Comparison of ENCODE assay signal across 16 mouse cellular contexts in the genomic region with DNA sequence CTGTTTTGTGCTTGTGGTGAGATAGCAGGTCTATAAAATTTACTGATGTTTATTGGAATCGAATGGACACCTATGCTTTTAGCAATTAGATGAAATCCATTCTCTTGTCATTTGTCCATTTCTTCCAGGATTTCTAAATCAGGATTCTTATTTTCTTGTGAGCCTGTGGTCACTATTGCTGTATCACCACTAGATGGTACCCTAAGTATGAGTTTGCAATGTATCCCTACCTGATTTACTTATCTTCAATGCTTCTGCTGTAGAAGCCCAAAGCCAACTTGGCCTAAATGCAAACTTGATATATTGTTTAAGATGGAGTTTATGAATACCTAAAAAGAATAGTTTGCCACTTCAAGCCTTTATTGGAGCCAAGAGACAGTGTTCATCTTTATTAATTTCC. TPM values are rescaled to one million over a fixed set of nuclear protein-coding genes. Genes with fewer than 3 reads are reported as not detected.
DNase-seq lines count a peak whose midpoint lies in the region; ATAC-seq and TF ChIP-seq lines count a peak whose summit lies in the region.
"Had no signal": no experiment of that assay in that cellular context is flagged by ENCODE, and none has a peak within 500 bp of the region (broad histone marks: within the 10 kb centered on the region; RNA-seq: fewer than 3 reads in every experiment).

No protein-coding gene starts in this region.

- no peak overlapping the region for H3K27ac ChIP-seq in forebrain, postnatal 0 days (ENCODE audit: low read depth, low read length)
- H3K27ac ChIP-seq in forebrain, embryonic 13.5 days = no peak overlapping the region
- no peak overlapping the region for H3K27ac ChIP-seq in liver, embryonic 14.5 days
- no peak overlapping the region for H3K27ac ChIP-seq in liver, embryonic 11.5 days (ENCODE audit: low read depth, low read length)
- H3K27ac ChIP-seq: forebrain, embryonic 10.5 days; heart, embryonic 13.5 days; intestine, embryonic 15.5 days; stomach, embryonic 15.5 days had no signal

- no peaks in the 10 kb centered on the region for H3K9me3 ChIP-seq in forebrain, postnatal 0 days (ENCODE audit: low read length)
- no peaks in the 10 kb centered on the region for H3K9me3 ChIP-seq in forebrain, embryonic 13.5 days (replicated peaks)
- no peaks in the 10 kb centered on the region for H3K9me3 ChIP-seq in liver, embryonic 14.5 days (ENCODE audit: control insufficient read depth, low read length)
- H3K9me3 ChIP-seq in liver, embryonic 11.5 days (ENCODE audit: control insufficient read depth, low read length) = no peaks in the 10 kb centered on the region
- H3K9me3 ChIP-seq: forebrain, embryonic 10.5 days; heart, embryonic 13.5 days; intestine, embryonic 15.5 days; stomach, embryonic 15.5 days had no signal

- H3K36me3 ChIP-seq in forebrain, postnatal 0 days (ENCODE audit: insufficient read depth) = peaks cover 5% of the 10 kb centered on the region
- H3K36me3 ChIP-seq in forebrain, embryonic 13.5 days (ENCODE audit: poor library complexity, severe bottlenecking) = peaks cover 12% of the 10 kb centered on the region
- no peaks in the 10 kb centered on the region for H3K36me3 ChIP-seq in liver, embryonic 14.5 days (replicated peaks; ENCODE audit: control insufficient read depth, insufficient read depth, low read depth)
- no peaks in the 10 kb centered on the region for H3K36me3 ChIP-seq in liver, embryonic 11.5 days (ENCODE audit: control insufficient read depth, insufficient read depth, low read length)
- H3K36me3 ChIP-seq: intestine, embryonic 15.5 days; stomach, embryonic 15.5 days had no signal

- no peak for TF ChIP-seq EP300 in liver, embryonic 14.5 days (IDR thresholded peaks at IDR 0.05; ENCODE audit: low read depth)

- no peaks in the 10 kb centered on the region for H3K27me3 ChIP-seq in forebrain, postnatal 0 days (ENCODE audit: insufficient read depth, low read length)
- H3K27me3 ChIP-seq in forebrain, embryonic 13.5 days = no peaks in the 10 kb centered on the region
- no peaks in the 10 kb centered on the region for H3K27me3 ChIP-seq in liver, embryonic 14.5 days (ENCODE audit: control insufficient read depth, insufficient read depth, low read length)
- H3K27me3 ChIP-seq in liver, embryonic 11.5 days (replicated peaks; ENCODE audit: control insufficient read depth, insufficient read depth, low read length) = no peaks in the 10 kb centered on the region
- no peaks in the 10 kb centered on the region for H3K27me3 ChIP-seq in Patski
- H3K27me3 ChIP-seq: heart, embryonic 13.5 days; intestine, embryonic 15.5 days; stomach, embryonic 15.5 days had no signal

- in situ Hi-C loops in Patski (cut with MboI; ENCODE audit: low pct_unique_long_range_greater_than_20kb) = no loop called here

- peak; percentile 18 for DNase-seq in forebrain, postnatal 0 days
- DNase-seq in liver, embryonic 14.5 days (ENCODE audit: low read depth in 3 of 3, low spot score in 3 of 3) = no peak
- DNase-seq in liver, embryonic 11.5 days (ENCODE audit: low spot score) = no peak
- no peak for DNase-seq in Patski (ENCODE audit: low read depth, low spot score)
- peak; percentile 9 for DNase-seq in retina, postnatal 1 day
- DNase-seq in spleen, postnatal 4 days (ENCODE audit: low spot score in 2 of 2) = no peak
- DNase-seq in spleen, postnatal 14 days (ENCODE audit: low spot score in 2 of 2) = no peak
- DNase-seq: adrenal gland, adult 8-10 months; cerebellum, adult 2 months; lung, adult 2 months had no signal

- no peak overlapping the region for H3K9ac ChIP-seq in forebrain, postnatal 0 days
- no peak overlapping the region for H3K9ac ChIP-seq in forebrain, embryonic 13.5 days
- H3K9ac ChIP-seq in liver, embryonic 14.5 days (replicated peaks) = no peak overlapping the region
- H3K9ac ChIP-seq in liver, embryonic 11.5 days (ENCODE audit: low read depth, low read length) = no peak overlapping the region
- H3K9ac ChIP-seq: heart, embryonic 13.5 days; intestine, embryonic 15.5 days; stomach, embryonic 15.5 days had no signal

- WGBS in forebrain, postnatal 0 days = 79% methylated on average over 1 of the region's 1 CpGs
- 80% methylated on average over 1 of the region's 1 CpGs for WGBS in forebrain, embryonic 13.5 days
- 48% methylated on average over 1 of the region's 1 CpGs for WGBS in liver, embryonic 14.5 days (ENCODE audit: insufficient replicate concordance)
- 51% methylated on average over 1 of the region's 1 CpGs for WGBS in liver, embryonic 11.5 days

- H3K4me2 ChIP-seq in forebrain, postnatal 0 days (ENCODE audit: low read depth) = no peak overlapping the region
- H3K4me2 ChIP-seq in forebrain, embryonic 13.5 days = no peak overlapping the region
- H3K4me2 ChIP-seq in liver, embryonic 14.5 days (ENCODE audit: low read depth) = no peak overlapping the region
- H3K4me2 ChIP-seq in liver, embryonic 11.5 days = no peak overlapping the region
- H3K4me2 ChIP-seq: heart, embryonic 13.5 days; intestine, embryonic 15.5 days; stomach, embryonic 15.5 days had no signal

- CTCF ChIA-PET in Patski (lab: Charles Lee) = no interaction called here

- TF ChIP-seq CTCF in forebrain, postnatal 0 days (IDR thresholded peaks at IDR 0.05; ENCODE audit: low read depth) = peak; percentile 65
- peak; percentile 25; the same call in 1 of the 2 replicates for TF ChIP-seq CTCF in liver, embryonic 14.5 days (IDR thresholded peaks at IDR 0.05; ENCODE audit: low read depth)
- TF ChIP-seq CTCF in Patski (IDR thresholded peaks at IDR 0.05) = peak; percentile 51

- ATAC-seq in forebrain, postnatal 0 days = peak; percentile 51; the same call in 1 of the 2 replicates
- ATAC-seq in forebrain, embryonic 13.5 days = no peak
- no peak for ATAC-seq in liver, embryonic 14.5 days (ENCODE audit: insufficient read depth)
- no peak for ATAC-seq in liver, embryonic 11.5 days (replicated peaks; ENCODE audit: low FRiP score)
- no peak for ATAC-seq in Patski
- ATAC-seq: intestine, embryonic 15.5 days; midbrain, embryonic 16.5 days had no signal

- POLR2A ChIA-PET in Patski (lab: Charles Lee) = no interaction called here

- H3K4me1 ChIP-seq in forebrain, postnatal 0 days (ENCODE audit: insufficient read depth) = no peaks in the 10 kb centered on the region
- no peaks in the 10 kb centered on the region for H3K4me1 ChIP-seq in forebrain, embryonic 13.5 days
- H3K4me1 ChIP-seq in liver, embryonic 14.5 days (replicated peaks; ENCODE audit: control insufficient read depth in 2 of 2, insufficient read depth in 2 of 2, low read length in 1 of 2) = peaks cover 0 to 5% of the 10 kb centered on the region in 2 experiments; a peak in 1 of 4 replicates
- H3K4me1 ChIP-seq in liver, embryonic 11.5 days (replicated peaks; ENCODE audit: control insufficient read depth, insufficient read depth, low read length) = peaks cover 4% of the 10 kb centered on the region; the same call in 1 of the 2 replicates
- H3K4me1 ChIP-seq: forebrain, embryonic 10.5 days; heart, embryonic 13.5 days; intestine, embryonic 15.5 days; stomach, embryonic 15.5 days had no signal

- H3K4me3 ChIP-seq in forebrain, postnatal 0 days (ENCODE audit: low read depth, low read length) = no peak overlapping the region
- H3K4me3 ChIP-seq in forebrain, embryonic 13.5 days = no peak overlapping the region
- H3K4me3 ChIP-seq in liver, embryonic 14.5 days (ENCODE audit: insufficient read depth in 1 of 2, low read depth in 2 of 2, low read length in 2 of 2) = no peak overlapping the region
- no peak overlapping the region for H3K4me3 ChIP-seq in liver, embryonic 11.5 days (ENCODE audit: low read depth, low read length)
- H3K4me3 ChIP-seq: forebrain, embryonic 10.5 days; heart, embryonic 13.5 days; intestine, embryonic 15.5 days; stomach, embryonic 15.5 days had no signal

RNA-seq across cellular contexts. Expression of a gene that starts 54.7 kb away (rescaled TPM):
- total RNA-seq in forebrain, postnatal 0 days (2014; rRNA removed) = 193 and 205 TPM in 2 replicates
- polyA plus RNA-seq in forebrain, postnatal 0 days (2015; fragmentation: Nextera tagmentation; extraction: Ambion mirVana) = 127 and 144 TPM in 2 replicates
- 59.7 and 67.2 TPM in 2 replicates for polyA plus RNA-seq in forebrain, embryonic 13.5 days (2015; fragmentation: Nextera tagmentation; extraction: Ambion mirVana)
- polyA plus RNA-seq in liver, embryonic 14.5 days (2012; rRNA removed) = 0.75 and 1.3 TPM in 2 replicates
- polyA plus RNA-seq in liver, embryonic 14.5 days (2014; fragmentation: Nextera tagmentation; extraction: Ambion mirVana) = 2.3 and 2.5 TPM in 2 replicates
- 14.7 and 16.3 TPM in 2 replicates for polyA plus RNA-seq in liver, embryonic 11.5 days (2014; fragmentation: Nextera tagmentation; extraction: Ambion mirVana)
- 76.7 TPM for polyA plus RNA-seq in Patski (2021)

Comparison
In these comparisons a context has a peak if more than half of its experiments do, and no peak if none do; other contexts are left out.
1. DNase-seq: peak in forebrain, postnatal 0 days (single experiment) and retina, postnatal 1 day (single experiment); none in liver, embryonic 14.5 days (0 of 3), liver, embryonic 11.5 days (single experiment), Patski (single experiment), spleen, postnatal 4 days (0 of 2) and spleen, postnatal 14 days (0 of 2).
2. Peak in every context shown above with its lines, with median percentiles within 50 percentile points of each other: CTCF ChIP-seq.